Mouse (Mus musculus): ENCODE measurements at regions not wholly inside any gene's neighbourhood (a gene's known extent, or its start where the extent isn't known, plus 50 kb on each side); places are given as distances from the start of the nearest gene placed in this dataset.

- TF ChIP-seq CTCF (IDR thresholded peaks at IDR 0.05; ENCODE audit: low read depth, low read length) (no peak), POLR2A (IDR thresholded peaks at IDR 0.05; ENCODE audit: borderline replicate concordance, low read depth, low read length) (no peak)
Observed at GRCm38 (mm10) chr1:184424035-184424434, 308.4 kb downstream of the Hlx start.

Measured in bone marrow macrophage, adult 2 months (primary cell).